Mouse (Mus musculus) CH12.LX (cell line): ENCODE data around the gene Tcp11l2. TPM values are rescaled to one million over a fixed set of nuclear protein-coding genes. Genes with fewer than 3 reads are reported as not detected.

Source experiments
- DNase-seq: peaks from one replicate; pipeline ENCODE4 v3.0.0-alpha.2; 2013; ENCODE audit errors: extremely low read depth
- H3K27ac ChIP-seq: 2 replicates; pipeline ENCODE4 v1.5.1; 2012; ENCODE audit warnings: low read depth, mild to moderate bottlenecking, control low read depth, moderate library complexity; ENCODE audit not compliant: insufficient read depth
- H3K27me3 ChIP-seq: replicated peaks from 2 replicates; pipeline ENCODE3; 2012; ENCODE audit warnings: inconsistent platforms
- H3K36me3 ChIP-seq, 2 experiments: replicated peaks in 1 of 2; 2 replicates each; pipeline versions ENCODE3 to v1.6.1; 2012; ENCODE audit warnings: inconsistent platforms in 1 of 2, low read length in 1 of 2, mild to moderate bottlenecking in 1 of 2, mixed read lengths in 1 of 2, moderate library complexity in 1 of 2; ENCODE audit not compliant: control insufficient read depth in 1 of 2, insufficient read depth in 1 of 2
- H3K4me1 ChIP-seq, 2 experiments: 2 replicates each; pipeline ENCODE4 v1.6.1; 2012; ENCODE audit warnings: inconsistent platforms in 1 of 2, moderate library complexity in 1 of 2; ENCODE audit not compliant: insufficient read depth in 2 of 2, control insufficient read depth in 1 of 2
- H3K4me2 ChIP-seq: 2 replicates; pipeline ENCODE4 v1.6.1; 2012; ENCODE audit warnings: low read depth, mild to moderate bottlenecking, control low read depth; ENCODE audit not compliant: poor library complexity, insufficient read depth, severe bottlenecking
- H3K4me3 ChIP-seq, 3 experiments: fragments of 150-350 bp in 1 of 3; sonication (generic) in 1 of 3; replicated peaks in 1 of 3; 2 replicates each; pipeline versions ENCODE3 to v1.5.1; 2011 to 2012; ENCODE audit warnings: low read depth in 2 of 3, low read length in 2 of 3, mild to moderate bottlenecking in 2 of 3, moderate library complexity in 2 of 3, control low read depth in 1 of 3, improper control_type of control experiment in 1 of 3, inconsistent platforms in 1 of 3, mixed read lengths in 1 of 3; ENCODE audit not compliant: poor library complexity in 1 of 3
- H3K79me2 ChIP-seq: replicated peaks from 2 replicates; pipeline ENCODE4 v1.6.1; 2012; ENCODE audit warnings: mild to moderate bottlenecking, moderate library complexity; ENCODE audit not compliant: control insufficient read depth, poor library complexity, insufficient read depth, severe bottlenecking; ENCODE audit errors: extremely low read depth
- H3K9ac ChIP-seq: 2 replicates; pipeline ENCODE4 v1.6.1; 2012; ENCODE audit warnings: low read depth, mild to moderate bottlenecking, control low read depth, moderate library complexity; ENCODE audit not compliant: insufficient read depth
- H3K9me3 ChIP-seq: replicated peaks from 2 replicates; pipeline ENCODE3; 2012; ENCODE audit warnings: low read length, inconsistent platforms, mixed read lengths
- ELF1 ChIP-seq: IDR thresholded peaks from 2 replicates; pipeline ENCODE4 v1.6.1; 2014; ENCODE audit warnings: low read depth, mild to moderate bottlenecking, inconsistent platforms, low read length, improper control_type of control experiment
- ETS1 ChIP-seq: conservative IDR thresholded peaks from 2 replicates; pipeline ENCODE4 v1.6.1; 2012; ENCODE audit warnings: low read depth, mild to moderate bottlenecking, inconsistent platforms, low read length, improper control_type of control experiment, moderate library complexity
- GABPA ChIP-seq: IDR thresholded peaks from 2 replicates; pipeline ENCODE4 v1.6.1; 2012; ENCODE audit warnings: low read depth, low read length, improper control_type of control experiment, inconsistent platforms; ENCODE audit not compliant: insufficient replicate concordance
- JUN ChIP-seq: IDR thresholded peaks from 2 replicates; pipeline ENCODE4 v1.6.1; 2011; ENCODE audit warnings: low read depth, mild to moderate bottlenecking, low read length, improper control_type of control experiment, moderate library complexity; ENCODE audit not compliant: insufficient read depth
- KAT2A ChIP-seq: IDR thresholded peaks from 2 replicates; pipeline ENCODE4 v1.6.1; 2012; ENCODE audit warnings: low read length, improper control_type of control experiment, inconsistent platforms; ENCODE audit not compliant: insufficient replicate concordance
- MAFK ChIP-seq: IDR thresholded peaks from 2 replicates; pipeline ENCODE4 v1.6.1; 2011; ENCODE audit warnings: low read length, improper control_type of control experiment; ENCODE audit not compliant: insufficient replicate concordance
- MAX ChIP-seq: IDR thresholded peaks from 2 replicates; pipeline ENCODE4 v1.6.1; 2011; ENCODE audit warnings: low read length, improper control_type of control experiment
- MAZ ChIP-seq: IDR thresholded peaks from 2 replicates; pipeline ENCODE4 v1.6.1; 2012; ENCODE audit warnings: low read depth, mild to moderate bottlenecking, inconsistent platforms, low read length, improper control_type of control experiment, moderate library complexity
- MEF2A ChIP-seq: IDR thresholded peaks from 2 replicates; pipeline ENCODE4 v1.6.1; 2014; ENCODE audit warnings: low read depth, mild to moderate bottlenecking, inconsistent platforms, low read length, improper control_type of control experiment, borderline replicate concordance
- MXI1 ChIP-seq: IDR thresholded peaks from 2 replicates; pipeline ENCODE4 v1.6.1; 2011; ENCODE audit warnings: mild to moderate bottlenecking, low read depth, low read length, improper control_type of control experiment
- MYC ChIP-seq: IDR thresholded peaks from 2 replicates; pipeline ENCODE4 v1.6.1; 2011; ENCODE audit warnings: low read depth, mild to moderate bottlenecking, improper control_type of control experiment, low read length
- NELFE ChIP-seq: IDR thresholded peaks from 2 replicates; pipeline ENCODE4 v1.6.1; 2011; ENCODE audit warnings: low read depth, low read length, improper control_type of control experiment
- POLR2AphosphoS2 ChIP-seq: IDR thresholded peaks from 2 replicates; pipeline ENCODE4 v1.6.1; 2011; ENCODE audit warnings: low read depth, low read length, improper control_type of control experiment
- RCOR1 ChIP-seq: conservative IDR thresholded peaks from 2 replicates; pipeline ENCODE4 v1.6.1; 2012; ENCODE audit warnings: low read depth, mild to moderate bottlenecking, inconsistent platforms, low read length, improper control_type of control experiment
- SIN3A ChIP-seq: IDR thresholded peaks from 2 replicates; pipeline ENCODE4 v1.6.1; 2012; ENCODE audit warnings: low read length, improper control_type of control experiment, inconsistent platforms
- SMC3 ChIP-seq: IDR thresholded peaks from 2 replicates; pipeline ENCODE4 v1.6.1; 2011; ENCODE audit warnings: low read depth, low read length, improper control_type of control experiment
- TCF12 ChIP-seq: IDR thresholded peaks from 2 replicates; pipeline ENCODE4 v1.6.1; 2014; ENCODE audit warnings: low read depth, mild to moderate bottlenecking, inconsistent platforms, low read length, improper control_type of control experiment
- USF1 ChIP-seq: IDR thresholded peaks from 2 replicates; pipeline ENCODE4 v1.6.1; 2014; ENCODE audit warnings: low read depth, mild to moderate bottlenecking, inconsistent platforms, low read length, improper control_type of control experiment
- ZC3H11A ChIP-seq: IDR thresholded peaks from 2 replicates; pipeline ENCODE4 v1.6.1; 2012; ENCODE audit warnings: low read depth, mild to moderate bottlenecking, inconsistent platforms, low read length, improper control_type of control experiment
- ZNF384 ChIP-seq: IDR thresholded peaks from 2 replicates; pipeline ENCODE4 v1.6.1; 2012; ENCODE audit warnings: low read depth, low read length, improper control_type of control experiment, inconsistent platforms
- dilution Hi-C: fragments of 300-500 bp; cut with MboI; formaldehyde crosslinking; loops from 2 replicates; pipeline ENCODE4 v1.14.3; 2020; ENCODE audit warnings: low sequenced_read_pairs; ENCODE audit not compliant: extremely low pct_unique_long_range_greater_than_20kb, extremely low pct_ligation_motif_present
- in situ Hi-C: fragments of 300-500 bp; cut with MboI; formaldehyde crosslinking; loops from 3 replicates; pipeline ENCODE4 v1.14.3; 2019; ENCODE audit warnings: low sequenced_read_pairs, low pct_ligation_motif_present, low pct_unique_long_range_greater_than_20kb, mixed read lengths
- polyA plus RNA-seq: library from polyadenylated mRNA; unstranded; fragments of >175 nt; gene quantifications from 2 replicates; pipeline ENCODE4 v1.2.1, GENCODE M21; 2012; ENCODE audit warnings: low read depth; ENCODE audit not compliant: insufficient read length
- total RNA-seq, 2 experiments: library from RNA; depleted of rRNA; stranded (reverse); fragments of 300-350 nt in 1 of 2; fragments of >200 nt in 1 of 2; gene quantifications; 2 replicates each; pipeline ENCODE4 v1.2.3; 2012 to 2014

The Tcp11l2 gene
- total and polyA plus RNA-seq, 3 experiments: 2.6 to 6.0 (median 2.9) TPM

DNA sequence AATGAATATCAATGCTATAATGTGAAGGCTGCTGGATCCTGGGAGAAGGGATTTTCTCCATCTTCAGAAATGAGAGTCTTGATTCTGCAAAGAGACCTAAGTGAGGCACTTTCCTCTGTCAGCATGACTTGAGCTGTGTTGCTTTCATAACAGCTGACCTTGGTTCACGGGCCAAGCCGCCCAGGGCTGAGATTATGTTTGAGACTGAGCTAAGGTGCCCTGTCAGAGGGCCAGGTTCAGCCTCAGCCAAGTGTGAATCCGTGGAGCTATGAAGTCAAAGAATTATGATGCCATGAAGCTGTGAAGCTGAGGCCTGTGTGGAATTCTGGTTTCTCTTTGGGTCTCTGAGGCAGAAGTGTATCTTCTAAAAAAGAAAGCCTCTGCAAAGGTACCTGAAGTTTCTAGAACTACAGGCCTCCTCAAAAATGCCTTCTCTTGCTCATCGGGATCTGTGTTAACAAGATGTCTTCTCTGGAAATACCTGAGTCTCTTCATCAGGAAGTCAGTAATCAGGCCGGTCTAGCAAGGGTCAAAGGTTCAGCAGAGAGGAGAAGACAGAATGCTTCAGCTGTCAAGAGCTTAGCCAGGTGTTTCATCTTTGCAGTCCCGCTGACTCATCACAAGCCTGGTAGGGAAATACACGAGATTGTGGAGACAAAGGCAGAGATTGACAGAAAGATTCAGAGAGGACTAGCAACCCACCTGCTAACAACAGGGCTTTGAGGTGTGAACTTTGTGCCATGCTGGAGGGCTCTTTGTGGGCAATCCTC lies 31.4 kb upstream of the Tcp11l2 start (continued):
- TF ChIP-seq MYC (0 out of 2 replicates have a peak, but pooled peaks have one; percentile 31), MAFK (peak; percentile 88), RCOR1 (no peak), NELFE (no peak), MXI1 (0 out of 2 replicates have a peak, but pooled peaks have one; percentile 21), KAT2A (no peak), JUN (no peak), ZNF384 (no peak), ELF1 (0 out of 2 replicates have a peak, but pooled peaks have one; percentile 27), POLR2AphosphoS2 (no peak), ETS1 (peak; percentile 68), MAX (no peak), ZC3H11A (no peak)

- Histone ChIP-seq H3K4me3 (no peak overlapping the region), H3K79me2 (no peaks in the 10 kb centered on the region), H3K4me2 (no peak overlapping the region), H3K9me3 (peaks cover 3% of the 10 kb centered on the region), H3K27ac (no peak overlapping the region), H3K4me1 (peaks cover 6 to 40% of the 10 kb centered on the region in 2 experiments), H3K9ac (no peak overlapping the region), H3K27me3 (no peaks in the 10 kb centered on the region), H3K36me3 (no peaks in the 10 kb centered on the region)
- dilution Hi-C loops (no loop called here), in situ Hi-C loops (no loop called here)
- DNase-seq: no peak
- TF ChIP-seq JUN (no peak), ZNF384 (no peak), TCF12 (no peak), ETS1 (no peak), NELFE (no peak), SIN3A (no peak), POLR2AphosphoS2 (no peak), USF1 (no peak), SMC3 (no peak), MAZ (no peak), MEF2A (no peak), GABPA (no peak)
Observed at GRCm38 (mm10) chr10:84549146-84549919, 27.1 kb upstream of the Tcp11l2 start.
